Mouse (Mus musculus): ENCODE results near the gene B3gat2. TPM values are rescaled to one million over a fixed set of nuclear protein-coding genes. Genes with fewer than 3 reads are reported as not detected.

B3gat2 gene
- polyA plus RNA-seq, 1 experiment from 2014 or later, result 3.0 TPM

GRCm38 (mm10) chr1:23763726-23764125 is 2.2 kb downstream of the B3gat2 start:
- 2% methylated on average over 7 of the region's 7 CpGs for WGBS
- Histone ChIP-seq H3K4me1 (replicated peaks) (peaks cover 26% of the 10 kb centered on the region), H3K27me3 (ENCODE audit: insufficient read depth, poor library complexity, severe bottlenecking) (peaks cover 69% of the 10 kb centered on the region), H3K4me3 (peak overlapping the region; percentile 73), H3K36me3 (no peaks in the 10 kb centered on the region), H3K27ac (no peak overlapping the region), H3K9me3 (no peaks in the 10 kb centered on the region)
- peak; percentile 25 for DNase-seq (ENCODE audit: low spot score)

- H3K27me3 ChIP-seq (ENCODE audit: insufficient read depth, poor library complexity, severe bottlenecking), result peaks cover 62% of the 10 kb centered on the region
- H3K4me3 ChIP-seq, result no peak overlapping the region
- H3K9me3 ChIP-seq, result no peaks in the 10 kb centered on the region
- no peak overlapping the region for H3K27ac ChIP-seq
- peaks cover 26% of the 10 kb centered on the region for H3K4me1 ChIP-seq (replicated peaks)
- no peaks in the 10 kb centered on the region for H3K36me3 ChIP-seq
- WGBS, result 80% methylated on average over 4 of the region's 4 CpGs
- no peak for DNase-seq (ENCODE audit: low spot score)
These were observed 3.2 kb downstream of the B3gat2 start for GRCm38 (mm10) chr1:23764710-23765109.

GRCm38 (mm10) chr1:23773039-23773438 is 11.5 kb downstream of the B3gat2 start:
- H3K4me3 ChIP-seq, result no peak overlapping the region
- no peaks in the 10 kb centered on the region for H3K9me3 ChIP-seq
- no peaks in the 10 kb centered on the region for H3K36me3 ChIP-seq
- DNase-seq (ENCODE audit: low spot score), result no peak
- WGBS, result 75% methylated on average over 3 of the region's 3 CpGs
- no peaks in the 10 kb centered on the region for H3K4me1 ChIP-seq (replicated peaks)
- no peak overlapping the region for H3K27ac ChIP-seq
- H3K27me3 ChIP-seq (ENCODE audit: insufficient read depth, poor library complexity, severe bottlenecking), result no peaks in the 10 kb centered on the region

GRCm38 (mm10) chr1:23792737-23793533 is 31.4 kb downstream of the B3gat2 start:
- WGBS, result 51% methylated on average over 11 of the region's 11 CpGs
- H3K4me1 ChIP-seq (replicated peaks), result no peaks in the 10 kb centered on the region

GRCm38 (mm10) chr1:23798306-23798705 is 36.8 kb downstream of the B3gat2 start:
- Histone ChIP-seq H3K4me3 (no peak overlapping the region), H3K4me1 (replicated peaks) (no peaks in the 10 kb centered on the region), H3K9me3 (no peaks in the 10 kb centered on the region), H3K36me3 (no peaks in the 10 kb centered on the region), H3K27me3 (ENCODE audit: insufficient read depth, poor library complexity, severe bottlenecking) (no peaks in the 10 kb centered on the region), H3K27ac (no peak overlapping the region)
- no peak for DNase-seq (ENCODE audit: low spot score)
- WGBS, result 92% methylated on average over 9 of the region's 9 CpGs

More at GRCm38 (mm10) chr1:23792737-23793533, 31.4 kb downstream of the B3gat2 start:
- no peaks in the 10 kb centered on the region for H3K36me3 ChIP-seq
- no peak overlapping the region for H3K27ac ChIP-seq
- H3K9me3 ChIP-seq, result no peaks in the 10 kb centered on the region
- H3K4me3 ChIP-seq, result no peak overlapping the region
- no peaks in the 10 kb centered on the region for H3K27me3 ChIP-seq (ENCODE audit: insufficient read depth, poor library complexity, severe bottlenecking)
- peak; percentile 78 for DNase-seq (ENCODE audit: low spot score)

- Histone ChIP-seq H3K27me3 (ENCODE audit: insufficient read depth, poor library complexity, severe bottlenecking) (no peaks in the 10 kb centered on the region), H3K9me3 (no peaks in the 10 kb centered on the region), H3K27ac (no peak overlapping the region), H3K4me3 (no peak overlapping the region), H3K36me3 (no peaks in the 10 kb centered on the region), H3K4me1 (replicated peaks) (no peaks in the 10 kb centered on the region)
- no peak for DNase-seq (ENCODE audit: low spot score)
- 79% methylated on average over 5 of the region's 5 CpGs for WGBS
These were observed 60.1 kb downstream of the B3gat2 start for GRCm38 (mm10) chr1:23821615-23822014.

GRCm38 (mm10) chr1:23826887-23827758 is 65.6 kb downstream of the B3gat2 start:
- WGBS, result 44% methylated on average over 13 of the region's 13 CpGs
- H3K4me3 ChIP-seq, result no peak overlapping the region

GRCm38 (mm10) chr1:23834246-23834645 is 72.7 kb downstream of the B3gat2 start:
- Histone ChIP-seq H3K4me1 (replicated peaks) (peaks cover 5% of the 10 kb centered on the region; the same call in 1 of the 2 replicates), H3K9me3 (no peaks in the 10 kb centered on the region), H3K36me3 (no peaks in the 10 kb centered on the region), H3K4me3 (no peak overlapping the region), H3K27ac (no peak overlapping the region), H3K27me3 (ENCODE audit: insufficient read depth, poor library complexity, severe bottlenecking) (no peaks in the 10 kb centered on the region)
- WGBS, result 90% methylated on average over 7 of the region's 7 CpGs
- no peak for DNase-seq (ENCODE audit: low spot score)

More at GRCm38 (mm10) chr1:23826887-23827758, 65.6 kb downstream of the B3gat2 start:
- Histone ChIP-seq H3K27me3 (ENCODE audit: insufficient read depth, poor library complexity, severe bottlenecking) (no peaks in the 10 kb centered on the region), H3K27ac (no peak overlapping the region), H3K4me1 (replicated peaks) (no peaks in the 10 kb centered on the region), H3K36me3 (no peaks in the 10 kb centered on the region), H3K9me3 (no peaks in the 10 kb centered on the region)
- peak; percentile 32 for DNase-seq (ENCODE audit: low spot score)

- H3K27ac ChIP-seq, result no peak overlapping the region
- no peaks in the 10 kb centered on the region for H3K9me3 ChIP-seq
- DNase-seq (ENCODE audit: low spot score), result no peak
- H3K27me3 ChIP-seq (ENCODE audit: insufficient read depth, poor library complexity, severe bottlenecking), result no peaks in the 10 kb centered on the region
- WGBS, result 73% methylated on average over 9 of the region's 9 CpGs
- peaks cover 5% of the 10 kb centered on the region; the same call in 1 of the 2 replicates for H3K4me1 ChIP-seq (replicated peaks)
- H3K36me3 ChIP-seq, result no peaks in the 10 kb centered on the region
- H3K4me3 ChIP-seq, result no peak overlapping the region
These were observed 73.3 kb downstream of the B3gat2 start for GRCm38 (mm10) chr1:23834819-23835218.

- Histone ChIP-seq H3K27me3 (ENCODE audit: insufficient read depth, poor library complexity, severe bottlenecking) (no peaks in the 10 kb centered on the region), H3K27ac (no peak overlapping the region), H3K4me3 (no peak overlapping the region), H3K4me1 (replicated peaks) (peaks cover 5% of the 10 kb centered on the region; the same call in 1 of the 2 replicates), H3K36me3 (0 out of 2 replicates have a peak, but pooled peaks cover under 1% of the 10 kb centered on the region), H3K9me3 (no peaks in the 10 kb centered on the region)
- WGBS, result 89% methylated on average over 4 of the region's 4 CpGs
- DNase-seq (ENCODE audit: low spot score), result no peak
These were observed 75.1 kb downstream of the B3gat2 start for GRCm38 (mm10) chr1:23836630-23837029.

GRCm38 (mm10) chr1:23840924-23841323 is 79.4 kb downstream of the B3gat2 start:
- H3K4me1 ChIP-seq (replicated peaks), result no peaks in the 10 kb centered on the region
- no peaks in the 10 kb centered on the region for H3K9me3 ChIP-seq
- peaks cover 36% of the 10 kb centered on the region for H3K36me3 ChIP-seq
- no peaks in the 10 kb centered on the region for H3K27me3 ChIP-seq (ENCODE audit: insufficient read depth, poor library complexity, severe bottlenecking)
- H3K27ac ChIP-seq, result no peak overlapping the region
- DNase-seq (ENCODE audit: low spot score), result no peak
- no peak overlapping the region for H3K4me3 ChIP-seq

- Histone ChIP-seq H3K36me3 (peaks cover 47% of the 10 kb centered on the region), H3K4me3 (no peak overlapping the region), H3K27me3 (ENCODE audit: insufficient read depth, poor library complexity, severe bottlenecking) (no peaks in the 10 kb centered on the region), H3K27ac (no peak overlapping the region), H3K4me1 (replicated peaks) (no peaks in the 10 kb centered on the region), H3K9me3 (no peaks in the 10 kb centered on the region)
- WGBS, result 80% methylated on average over 3 of the region's 3 CpGs
- no peak for DNase-seq (ENCODE audit: low spot score)
These were observed 81.1 kb downstream of the B3gat2 start for GRCm38 (mm10) chr1:23842629-23843028.

- Histone ChIP-seq H3K9me3 (no peaks in the 10 kb centered on the region), H3K36me3 (peaks cover 58% of the 10 kb centered on the region), H3K4me1 (replicated peaks) (no peaks in the 10 kb centered on the region), H3K4me3 (no peak overlapping the region), H3K27me3 (ENCODE audit: insufficient read depth, poor library complexity, severe bottlenecking) (no peaks in the 10 kb centered on the region), H3K27ac (no peak overlapping the region)
- no peak for DNase-seq (ENCODE audit: low spot score)
- 86% methylated on average over 7 of the region's 7 CpGs for WGBS
These were observed 82.2 kb downstream of the B3gat2 start for GRCm38 (mm10) chr1:23843790-23844189.

All from hindbrain, embryonic 10.5 days (tissue).